Mouse (Mus musculus) inflammation-experienced regulatory T-cells, adult 6 months (primary cell): ENCODE results near the gene Ikzf2. TPM values are rescaled to one million over a fixed set of nuclear protein-coding genes. Genes with fewer than 3 reads are reported as not detected.

Source experiments
- ATAC-seq: one replicate; pipeline ENCODE4 v1.8.0; 2017
- polyA plus RNA-seq, 3 experiments: library from polyadenylated mRNA; unstranded; fragments of 100-300 nt; shearing (Covaris generic); gene quantifications; one replicate each; pipeline ENCODE4 v1.2.1; 2017

The Ikzf2 gene
- polyA plus RNA-seq, 3 experiments from 2014 or later = 466 to 742 (median 572) TPM

GRCm38 (mm10) chr1:69659779-69660178 is 27.3 kb downstream of the Ikzf2 start:
- no peak for ATAC-seq

GRCm38 (mm10) chr1:69658051-69658450 is 29.0 kb downstream of the Ikzf2 start:
- no peak for ATAC-seq

GRCm38 (mm10) chr1:69657455-69657854 is 29.6 kb downstream of the Ikzf2 start:
- ATAC-seq = peak; percentile 42

- peak; percentile 6 for ATAC-seq
Observed at GRCm38 (mm10) chr1:69656929-69657328, 30.1 kb downstream of the Ikzf2 start.

- no peak for ATAC-seq
Observed at GRCm38 (mm10) chr1:69656047-69656782, 30.8 kb downstream of the Ikzf2 start.

- ATAC-seq = peak; percentile 14
Observed at GRCm38 (mm10) chr1:69655368-69655767, 31.7 kb downstream of the Ikzf2 start.

- ATAC-seq = peak; percentile 16
Observed at GRCm38 (mm10) chr1:69654955-69655354, 32.1 kb downstream of the Ikzf2 start.

- ATAC-seq = peak; percentile 31
Observed at GRCm38 (mm10) chr1:69653419-69653818, 33.6 kb downstream of the Ikzf2 start.

GRCm38 (mm10) chr1:69643138-69643537 is 43.9 kb downstream of the Ikzf2 start:
- no peak for ATAC-seq

- no peak for ATAC-seq
Observed at GRCm38 (mm10) chr1:69641986-69642385, 45.1 kb downstream of the Ikzf2 start.

- peak; percentile 27 for ATAC-seq
Observed at GRCm38 (mm10) chr1:69638321-69638720, 48.7 kb downstream of the Ikzf2 start.

- peak; percentile 36 for ATAC-seq
Observed at GRCm38 (mm10) chr1:69637907-69638306, 49.1 kb downstream of the Ikzf2 start.

- ATAC-seq = no peak
Observed at GRCm38 (mm10) chr1:69634259-69634658, 52.8 kb downstream of the Ikzf2 start.

GRCm38 (mm10) chr1:69630508-69630907 is 56.5 kb downstream of the Ikzf2 start:
- ATAC-seq = no peak

- no peak for ATAC-seq
Observed at GRCm38 (mm10) chr1:69629513-69629912, 57.5 kb downstream of the Ikzf2 start.

GRCm38 (mm10) chr1:69612076-69612475 is 75.0 kb downstream of the Ikzf2 start:
- ATAC-seq = no peak

- no peak for ATAC-seq
Observed at GRCm38 (mm10) chr1:69611204-69611725, 75.8 kb downstream of the Ikzf2 start.

GRCm38 (mm10) chr1:69610791-69611190 is 76.3 kb downstream of the Ikzf2 start:
- no peak for ATAC-seq

GRCm38 (mm10) chr1:69608846-69609245 is 78.2 kb downstream of the Ikzf2 start:
- ATAC-seq = peak; percentile 34

- ATAC-seq = no peak
Observed at GRCm38 (mm10) chr1:69606844-69607243, 80.2 kb downstream of the Ikzf2 start.

- no peak for ATAC-seq
Observed at GRCm38 (mm10) chr1:69604213-69604612, 82.8 kb downstream of the Ikzf2 start.

GRCm38 (mm10) chr1:69600954-69601353 is 86.1 kb downstream of the Ikzf2 start:
- no peak for ATAC-seq

GRCm38 (mm10) chr1:69599074-69599772 is 87.8 kb downstream of the Ikzf2 start:
- peak; percentile 46 for ATAC-seq

- ATAC-seq = no peak
Observed at GRCm38 (mm10) chr1:69591889-69592288, 95.2 kb downstream of the Ikzf2 start.
